Mouse (Mus musculus) liver, postnatal 0 days (tissue): Measurements from ENCODE around the gene Aff4.

Experiments used
- CTCF ChIP-seq: sonication (generic); IDR thresholded peaks from 2 replicates; pipeline ENCODE4 v1.5.1; 2016; ENCODE audit warnings: antibody characterized with exemption, low read depth
- EP300 ChIP-seq: IDR thresholded peaks from 2 replicates; pipeline ENCODE4 v1.6.1; 2016; ENCODE audit warnings: antibody characterized with exemption, low read depth, mild to moderate bottlenecking

DNA sequence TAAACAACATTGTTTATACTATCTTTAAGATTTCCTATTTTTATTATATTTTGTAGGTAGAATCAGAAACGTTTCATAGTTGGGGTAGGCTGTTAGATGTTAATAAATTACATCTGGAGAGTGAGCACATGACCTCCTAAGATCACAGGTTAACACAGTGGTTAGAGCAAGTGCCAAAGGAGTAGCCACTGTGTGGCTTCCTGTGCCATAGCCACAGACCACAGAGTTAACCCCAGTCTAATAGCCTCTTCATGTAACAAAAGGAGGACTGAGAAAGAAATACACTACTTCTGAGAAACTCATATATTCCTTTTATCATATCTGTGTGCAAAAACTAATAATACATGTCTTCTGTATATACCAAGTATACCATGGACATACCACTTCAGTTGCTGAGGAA lies 43.2 kb downstream of the Aff4 start:
- no peak for TF ChIP-seq CTCF
- TF ChIP-seq EP300: no peak
